Mouse (Mus musculus) left cerebral cortex, adult 18-20 months (tissue): ENCODE measurements at regions not wholly inside any gene's neighbourhood (a gene's known extent, or its start where the extent isn't known, plus 50 kb on each side); places are given as distances from the start of the nearest gene placed in this dataset.

Source experiments
- DNase-seq, 2 experiments: peaks; one replicate each; pipeline ENCODE4 v3.0.0; 2021 to 2022; ENCODE audit warnings: low spot score in 2 of 2, mixed read lengths in 1 of 2

- no peak for DNase-seq
These were observed 98.4 kb downstream of the Akap11 start for GRCm38 (mm10) chr14:78438064-78438677.

- DNase-seq = no peak
These were observed 100.0 kb downstream of the Akap11 start for GRCm38 (mm10) chr14:78436586-78436985.

GRCm38 (mm10) chr14:78435982-78436381 lies 100.6 kb downstream of the Akap11 start:
- no peak for DNase-seq

GRCm38 (mm10) chr14:78435561-78435960 lies 101.0 kb downstream of the Akap11 start:
- DNase-seq = no peak

- no peak for DNase-seq
These were observed 101.9 kb downstream of the Akap11 start for GRCm38 (mm10) chr14:78434753-78435152.

GRCm38 (mm10) chr14:78434126-78434525 lies 102.5 kb downstream of the Akap11 start:
- DNase-seq = no peak

- no peak for DNase-seq
These were observed 104.1 kb downstream of the Akap11 start for GRCm38 (mm10) chr14:78432471-78432870.

- no peak for DNase-seq
These were observed 104.7 kb downstream of the Akap11 start for GRCm38 (mm10) chr14:78431931-78432330.

- no peak for DNase-seq
These were observed 105.2 kb downstream of the Akap11 start for GRCm38 (mm10) chr14:78431406-78431805.

- DNase-seq = peak; percentile 20 to 43
These were observed 108.2 kb downstream of the Akap11 start for GRCm38 (mm10) chr14:78428233-78429019.

GRCm38 (mm10) chr14:78427062-78427461 lies 109.5 kb downstream of the Akap11 start:
- no peak for DNase-seq

- DNase-seq = no peak
These were observed 114.0 kb downstream of the Akap11 start for GRCm38 (mm10) chr14:78422601-78423000.

- DNase-seq = no peak
These were observed 113.1 kb upstream of the Tnfsf11 start for GRCm38 (mm10) chr14:78420966-78421365.

GRCm38 (mm10) chr14:78420176-78420575 lies 112.3 kb upstream of the Tnfsf11 start:
- no peak for DNase-seq

- DNase-seq = no peak
These were observed 97.7 kb upstream of the Tnfsf11 start for GRCm38 (mm10) chr14:78405568-78405967.

GRCm38 (mm10) chr14:78397914-78398313 lies 90.1 kb upstream of the Tnfsf11 start:
- no peak for DNase-seq

- DNase-seq = no peak
These were observed 87.8 kb upstream of the Tnfsf11 start for GRCm38 (mm10) chr14:78395631-78396030.

GRCm38 (mm10) chr14:78387011-78387410 lies 79.2 kb upstream of the Tnfsf11 start:
- DNase-seq = no peak

- DNase-seq = no peak
These were observed 76.5 kb upstream of the Tnfsf11 start for GRCm38 (mm10) chr14:78384370-78384769.

- peak; percentile 78 to 81 for DNase-seq
These were observed 75.4 kb upstream of the Tnfsf11 start for GRCm38 (mm10) chr14:78383256-78383709.

- DNase-seq = no peak
These were observed 72.2 kb upstream of the Tnfsf11 start for GRCm38 (mm10) chr14:78380011-78380410.

- DNase-seq = no peak
These were observed 68.7 kb upstream of the Tnfsf11 start for GRCm38 (mm10) chr14:78376591-78376990.
